Mouse (Mus musculus): Measurements from ENCODE around the gene Dnhd1.
"Not testable (repeated sequence)": the region's sequence is repeated elsewhere in the genome, so short reads cannot be mapped to it uniquely, and the experiment has no call there.

Gene Dnhd1

DNA sequence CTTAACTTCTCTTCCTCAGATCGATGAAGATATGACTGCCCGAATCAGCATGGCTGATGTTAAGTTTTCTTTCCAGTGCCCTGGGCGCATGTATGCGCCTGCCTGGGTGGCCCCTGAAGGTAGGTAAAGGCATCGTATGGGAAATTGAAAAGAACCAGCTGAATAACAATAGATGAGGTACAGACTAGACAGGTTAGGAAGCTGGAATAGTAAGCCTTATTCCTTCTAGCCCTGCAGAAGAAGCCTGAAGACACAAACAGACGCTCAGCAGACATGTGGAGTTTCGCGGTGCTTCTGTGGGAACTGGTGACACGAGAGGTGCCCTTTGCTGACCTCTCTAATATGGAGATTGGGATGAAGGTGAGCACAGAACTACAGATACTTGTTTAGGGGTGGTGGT lies 91.4 kb downstream of the Dnhd1 start:
- DNase-seq, result no peak

DNA sequence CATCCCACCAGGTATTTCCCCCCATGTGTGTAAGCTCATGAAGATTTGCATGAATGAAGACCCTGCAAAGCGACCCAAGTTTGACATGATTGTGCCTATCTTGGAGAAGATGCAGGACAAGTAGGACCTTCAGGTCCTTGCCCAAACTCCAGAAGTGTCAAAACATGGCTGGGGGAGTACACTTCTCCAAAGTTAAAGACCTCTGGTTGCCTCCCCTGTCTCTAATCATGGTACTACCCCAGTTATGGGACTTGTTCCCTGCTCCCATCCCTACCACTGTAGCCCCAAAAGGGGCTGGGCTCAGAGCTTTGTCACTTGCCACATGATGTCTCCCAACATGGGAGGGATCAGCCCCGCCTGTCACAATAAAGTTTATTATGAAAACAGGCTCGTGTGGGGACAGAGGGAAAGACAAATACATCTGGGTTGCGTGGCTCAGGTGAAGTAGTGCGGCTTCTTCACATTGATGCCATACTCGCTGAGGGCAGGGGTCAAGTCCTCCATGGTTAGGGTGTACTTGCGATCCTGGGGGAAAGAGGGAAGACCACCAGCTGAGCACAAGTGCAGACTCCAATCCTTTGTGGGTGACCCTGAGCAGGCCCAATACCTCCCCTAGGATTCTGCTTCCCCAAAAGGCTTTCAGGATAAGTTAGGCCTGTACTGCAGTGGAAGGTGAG lies 92.0 kb downstream of the Dnhd1 start:
- DNase-seq, result not testable (repeated sequence)

DNA sequence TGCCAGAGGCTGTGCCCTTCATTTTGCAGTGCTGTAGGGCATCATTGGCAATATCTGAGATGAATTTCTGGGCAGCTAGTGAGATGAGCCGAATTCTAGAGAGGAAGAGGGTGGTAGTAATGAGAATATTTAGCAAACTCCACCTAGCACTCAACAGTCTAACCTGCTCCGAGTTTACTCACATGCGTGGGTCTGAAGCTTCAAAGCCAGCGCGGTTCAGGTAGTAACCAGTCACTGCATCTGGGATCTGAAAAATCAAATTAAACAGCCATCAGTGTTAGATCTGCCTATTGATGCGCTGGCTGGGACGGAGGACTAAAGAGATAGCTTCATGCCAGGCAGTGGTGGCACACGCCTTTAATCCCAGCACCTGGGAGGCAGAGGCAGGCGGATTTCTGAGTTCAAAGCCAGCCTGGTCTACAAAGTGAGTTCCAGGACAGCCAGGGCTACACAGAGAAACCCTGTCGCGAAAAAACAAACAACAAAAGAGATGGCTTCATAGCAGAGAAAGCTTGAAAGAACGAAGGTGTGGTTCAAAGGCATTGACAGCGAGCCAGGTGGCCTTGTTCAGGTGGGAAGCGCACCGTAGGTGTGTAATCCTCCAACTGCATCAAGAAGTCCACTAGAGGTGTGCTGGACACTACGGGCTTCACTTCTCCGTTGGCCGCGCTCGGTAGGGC lies 92.8 kb downstream of the Dnhd1 start:
- not testable (repeated sequence) for DNase-seq

DNA sequence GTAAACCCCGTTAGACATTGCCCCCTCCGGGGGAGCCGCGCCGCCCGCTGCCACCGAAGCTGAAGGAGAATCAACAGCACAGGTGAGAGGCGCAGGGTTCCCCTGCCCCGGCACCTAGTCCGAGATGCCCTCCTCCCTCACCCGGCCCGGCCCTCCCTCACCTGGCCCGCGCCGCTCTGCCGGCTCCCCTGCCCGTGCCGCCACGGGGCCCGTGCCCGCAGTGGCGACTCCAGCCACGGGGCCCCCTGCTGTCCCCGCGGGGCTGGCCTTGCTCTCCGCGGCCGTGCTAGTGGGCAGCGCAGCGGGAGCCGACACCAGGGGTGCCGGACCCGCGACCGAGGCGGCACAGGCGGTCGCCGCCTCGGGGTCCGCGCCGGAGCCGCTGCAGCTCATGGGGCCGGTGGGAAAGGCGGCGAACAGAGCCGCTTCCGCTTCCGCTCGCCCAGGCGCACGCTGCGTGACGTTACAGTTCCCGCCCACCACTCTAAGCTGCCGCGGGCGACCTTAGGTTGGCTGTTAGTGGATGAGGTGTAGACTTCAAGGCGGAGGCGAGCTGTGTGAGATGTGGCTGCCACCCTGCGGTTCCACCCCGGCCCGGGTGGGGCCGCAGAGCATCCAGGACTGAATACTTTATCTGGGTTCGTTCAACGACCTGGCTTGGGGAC lies 93.4 kb downstream of the Dnhd1 start, which contains the start of gene Taf10:
Gene Taf10, minus strand, starts transcription at position 436 of the 665 bp plus-strand sequence.
- DNase-seq, result peak; percentile 93

DNA sequence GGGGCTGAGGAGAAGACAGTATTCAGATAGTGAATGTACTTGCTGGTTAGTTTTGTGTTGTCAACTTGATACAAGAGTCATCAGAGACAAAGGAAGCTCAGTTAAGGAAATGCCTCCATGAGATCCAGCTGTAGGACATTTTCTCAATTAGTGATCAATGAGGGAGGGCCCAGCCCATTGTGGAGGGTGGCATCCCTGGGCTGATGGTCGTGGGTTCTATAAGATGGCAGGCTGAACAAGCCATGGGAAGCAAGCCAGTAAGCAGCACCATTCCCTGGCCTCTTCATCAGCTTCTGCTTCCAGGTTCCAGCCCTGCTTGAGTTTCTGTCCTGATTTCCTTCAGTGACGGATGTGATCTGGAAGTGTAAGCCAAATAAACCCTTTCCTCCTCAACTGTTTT lies 97.1 kb downstream of the Dnhd1 start:
- DNase-seq, result no peak

DNA sequence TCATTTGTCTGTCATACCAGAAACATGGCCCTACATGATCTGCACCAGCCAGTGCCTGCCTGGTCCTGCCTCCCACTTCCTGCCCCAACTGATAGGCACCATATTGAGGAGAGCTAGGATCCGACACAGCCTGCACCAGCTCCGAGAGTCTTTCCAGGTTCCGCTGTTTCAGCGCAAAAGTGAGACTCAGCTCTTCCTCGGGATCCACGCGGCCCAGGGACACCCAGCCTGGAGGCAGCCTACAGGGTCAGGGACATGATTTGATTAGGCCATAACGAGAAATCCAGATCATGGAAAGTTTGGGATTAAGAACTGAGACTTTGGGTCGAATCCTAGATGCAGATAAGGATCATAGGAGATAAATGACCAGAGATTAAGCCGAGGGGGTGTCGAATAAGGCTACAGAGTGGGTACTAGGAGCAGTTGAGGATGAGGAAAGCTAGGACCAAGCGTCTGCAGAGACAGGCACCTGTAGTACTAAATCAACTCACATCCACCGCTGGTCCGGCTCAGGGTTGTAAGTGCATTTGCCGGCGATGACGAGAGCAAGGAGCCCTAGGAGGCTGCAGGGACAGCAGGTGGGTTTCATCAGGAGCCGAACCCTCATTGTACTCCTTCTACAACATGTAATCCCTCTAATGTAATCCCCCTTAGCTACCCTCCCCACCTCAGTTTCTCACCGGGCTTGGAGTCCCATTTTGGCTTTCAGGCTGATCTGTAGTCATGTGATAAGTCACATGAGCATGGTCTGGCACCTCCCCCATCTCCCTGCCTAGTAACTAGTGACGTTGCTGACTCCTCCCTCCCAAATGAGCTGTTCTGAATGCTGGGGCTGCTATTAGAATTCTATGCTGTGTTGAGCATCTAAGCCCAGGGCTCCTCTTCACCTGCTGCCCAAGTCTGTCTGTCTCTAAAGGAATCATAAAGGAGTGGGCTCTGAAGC lies 101.1 kb downstream of the Dnhd1 start, which contains the start of gene Tpp1:
Gene Tpp1, minus strand, starts transcription at position 745 of the 943 bp plus-strand sequence.
- DNase-seq, result peak; percentile 97

DNA sequence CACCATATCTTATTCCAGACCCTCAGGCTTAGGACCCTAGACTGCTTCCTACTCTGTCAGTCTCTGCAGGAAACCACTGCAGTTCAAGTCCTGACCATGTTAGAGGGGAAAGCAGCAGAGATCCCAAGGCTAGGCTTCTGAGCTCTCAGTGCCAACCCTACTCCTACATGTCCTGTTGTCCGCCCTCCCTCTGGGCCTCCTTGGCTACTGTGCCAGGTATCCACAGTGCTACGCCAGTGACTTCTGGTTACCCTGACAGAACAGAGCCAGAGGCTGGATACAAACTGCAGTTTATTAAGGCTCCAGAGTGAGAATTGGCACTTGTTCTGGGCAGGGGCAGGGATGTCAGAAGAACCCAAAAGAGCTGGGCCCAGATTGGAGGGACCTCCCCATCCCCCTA lies 102.1 kb downstream of the Dnhd1 start:
- DNase-seq, result no peak

DNA sequence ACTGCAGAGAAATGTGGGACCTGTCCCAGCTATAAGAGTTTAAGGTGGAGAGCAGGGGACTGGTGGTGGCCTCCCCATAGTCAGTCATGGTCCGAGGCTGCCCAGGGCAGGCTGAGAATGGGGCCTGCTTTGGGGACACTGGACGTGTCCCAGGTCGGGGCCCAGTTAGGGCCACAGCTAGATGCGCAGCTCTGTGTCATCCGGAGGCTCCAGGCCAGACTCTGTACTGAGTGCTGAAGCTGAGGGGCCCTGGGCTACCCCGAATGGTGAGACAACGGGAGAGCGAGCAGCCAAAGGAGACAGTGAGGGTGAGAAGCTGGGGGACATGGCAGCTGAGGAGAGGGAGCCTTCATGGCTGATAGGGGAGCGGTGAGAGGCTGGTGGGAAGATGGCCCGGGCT lies 102.7 kb downstream of the Dnhd1 start:
- no peak for DNase-seq

DNA sequence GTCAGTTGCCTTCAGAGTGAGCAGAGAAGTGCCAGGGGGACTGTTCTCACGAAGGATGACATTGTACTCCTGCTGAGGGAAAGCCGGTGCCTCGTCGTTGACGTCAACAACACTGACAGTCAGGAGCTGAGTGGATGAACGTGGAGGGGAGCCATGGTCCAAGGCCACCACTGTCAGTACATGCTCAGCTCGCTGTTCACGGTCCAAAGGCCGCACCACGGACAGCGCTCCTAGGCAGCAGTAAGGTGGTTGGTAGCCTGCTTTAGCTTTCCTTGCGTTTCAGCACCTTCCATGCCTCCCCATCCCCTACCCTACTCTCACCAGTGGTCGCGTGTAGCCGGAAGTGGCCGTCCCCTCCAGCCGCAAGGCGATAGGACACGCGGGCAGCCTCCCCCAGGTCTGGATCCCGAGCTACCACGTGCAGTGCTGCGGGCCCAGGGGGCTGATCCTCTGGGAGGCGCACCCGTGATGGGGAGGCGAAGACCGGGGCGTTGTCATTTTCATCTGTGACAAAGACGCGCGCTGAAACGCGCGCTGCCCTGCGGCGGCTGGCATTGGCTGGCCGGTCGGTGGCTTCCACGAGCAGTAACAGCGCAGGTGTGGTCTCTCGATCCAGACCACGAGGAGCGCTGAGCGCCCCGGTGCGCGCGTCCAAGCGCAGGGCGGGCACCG lies 111.3 kb downstream of the Dnhd1 start:
- DNase-seq, result no peak

DNA sequence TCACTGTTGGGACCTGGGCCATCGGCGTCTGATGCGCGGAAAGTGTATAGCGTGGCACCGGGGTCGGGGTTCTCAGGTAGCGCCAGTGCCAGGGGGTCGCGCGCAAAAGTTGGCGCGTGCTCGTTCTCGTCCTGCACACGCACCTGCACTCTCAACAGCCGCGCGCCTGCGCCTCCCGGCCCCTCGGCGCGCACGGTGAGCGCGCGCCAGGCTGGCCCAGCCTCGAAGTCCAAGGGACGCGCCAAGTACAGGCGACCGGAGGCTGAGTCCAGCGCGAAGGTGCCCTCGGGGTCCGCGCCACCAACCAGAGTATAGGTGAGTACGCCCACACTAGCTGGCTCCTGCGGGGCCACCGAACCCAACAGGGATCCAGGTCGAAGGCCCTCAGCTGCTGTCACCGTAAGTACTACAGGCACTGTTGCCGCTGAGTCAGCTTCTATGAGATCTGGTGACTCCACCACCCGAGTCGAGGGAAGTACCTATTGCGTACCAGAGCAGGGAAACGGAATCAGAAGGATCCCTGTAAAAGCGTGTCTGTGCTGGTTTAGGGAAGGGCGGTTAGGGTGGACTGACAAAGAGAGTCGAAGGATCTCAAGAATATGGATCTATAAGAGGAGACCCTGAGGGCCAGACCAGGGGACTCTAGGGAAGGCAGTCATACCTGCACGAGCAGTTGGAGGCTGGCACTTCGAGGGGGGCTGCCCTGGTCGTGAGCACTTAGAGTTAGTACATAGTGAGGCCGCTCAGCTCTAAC lies 112.1 kb downstream of the Dnhd1 start:
- no peak for DNase-seq

DNA sequence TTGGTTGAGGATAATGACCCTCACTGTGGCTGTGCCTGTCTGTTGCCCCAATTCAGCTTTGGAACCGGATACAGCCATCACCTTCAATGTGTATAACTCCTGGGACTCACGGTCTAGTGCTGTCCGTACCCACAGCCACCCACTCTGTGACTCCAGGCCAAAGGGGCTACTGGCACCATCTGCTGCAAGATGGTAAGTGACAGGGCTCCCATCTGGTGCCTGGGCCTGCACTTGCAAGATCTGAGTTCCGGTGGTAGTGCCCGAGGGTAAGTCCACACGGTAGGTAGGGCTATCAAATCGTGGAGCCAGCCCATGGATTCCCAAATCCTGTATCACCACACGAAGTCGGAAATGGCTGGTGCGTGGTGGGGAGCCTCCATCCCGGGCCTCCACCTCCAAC lies 113.7 kb downstream of the Dnhd1 start:
- DNase-seq, result no peak

DNA sequence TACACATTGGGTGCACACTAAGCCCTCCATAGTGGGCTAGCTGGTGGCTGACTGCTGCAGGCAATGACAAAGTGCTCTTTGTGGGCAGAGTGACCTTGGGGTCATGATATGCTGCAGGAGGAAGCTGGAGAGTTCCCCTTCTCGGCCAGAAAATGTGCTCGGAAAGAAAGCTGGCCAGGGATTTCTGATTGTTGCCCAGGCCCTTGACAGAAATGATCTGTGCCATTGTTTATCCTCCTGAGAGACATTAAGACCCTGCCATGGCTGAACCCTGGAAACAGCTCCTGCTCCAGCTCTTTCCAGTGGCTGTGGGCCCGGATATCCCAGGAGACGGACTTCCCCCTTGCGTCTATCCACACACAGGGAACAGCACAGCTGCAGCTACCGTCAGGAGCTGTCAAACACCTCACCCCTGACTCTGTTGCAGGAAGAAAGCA lies 117.1 kb downstream of the Dnhd1 start:
- DNase-seq, result peak; percentile 33

DNA sequence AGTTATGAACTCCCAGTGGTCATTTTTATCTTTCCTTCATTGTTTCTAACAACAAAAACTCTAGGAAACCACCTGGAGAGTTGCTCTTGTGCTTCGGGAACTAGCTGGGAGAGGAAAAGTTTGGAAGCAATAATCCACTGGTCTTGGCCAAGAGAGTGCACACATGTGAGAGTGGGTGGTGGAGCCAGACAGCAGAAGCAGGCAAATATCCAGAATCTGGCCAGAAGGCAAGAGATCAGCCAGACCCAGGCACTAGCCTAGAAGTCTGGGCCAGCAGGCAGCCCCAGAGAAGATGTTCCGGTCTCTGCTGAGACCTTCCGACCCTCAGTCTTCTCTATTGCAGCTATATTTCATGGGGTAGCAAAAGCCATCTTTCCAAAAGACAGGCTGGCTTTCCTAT lies 119.3 kb downstream of the Dnhd1 start:
- DNase-seq, result no peak

Measured in lung, postnatal 36 days (tissue).